Mouse (Mus musculus) erythroblast, embryonic 14.5 days (primary cell): Measurements from ENCODE around the gene Lpp.

Experiments used
- GATA1 ChIP-seq: IDR thresholded peaks from 2 replicates; pipeline ENCODE4 v1.6.1; 2012; ENCODE audit warnings: low read length, inconsistent platforms, mixed read lengths
- TAL1 ChIP-seq: IDR thresholded peaks from 3 replicates; pipeline ENCODE4 v1.6.1; 2012; ENCODE audit warnings: low read length, inconsistent platforms, mixed read lengths

- TF ChIP-seq TAL1 (no peak), GATA1 (no peak)
These were observed 5.2 kb downstream of the Lpp start for GRCm38 (mm10) chr16:24398476-24398875.
